20 mouse cellular contexts compared by ENCODE assay signal in genomic region chr14:20442252-20442651, GRCm38 (mm10). TPM values are rescaled to one million over a fixed set of nuclear protein-coding genes. Genes with fewer than 3 reads are reported as not detected.
DNase-seq lines count a peak whose midpoint lies in the region; ATAC-seq lines count a peak whose summit lies in the region.
"Had no signal": no experiment of that assay in that cellular context is flagged by ENCODE, and none has a peak within 500 bp of the region (broad histone marks: within the 10 kb centered on the region; RNA-seq: fewer than 3 reads in every experiment).

No protein-coding gene starts in this region.

- H3K9ac ChIP-seq in kidney, embryonic 15.5 days: no peak overlapping the region
- H3K9ac ChIP-seq in embryonic facial prominence, embryonic 11.5 days (replicated peaks; ENCODE audit: low read length): no peak overlapping the region
- H3K9ac ChIP-seq: forebrain, postnatal 0 days; hindbrain, embryonic 13.5 days; intestine, embryonic 15.5 days; limb, embryonic 12.5 days; liver, embryonic 14.5 days; neural tube, embryonic 13.5 days had no signal

- DNase-seq in embryo, embryonic 10.5 days (ENCODE audit: low spot score): peak; percentile 14
- no peak for DNase-seq in embryo, embryonic 9.5 days (ENCODE audit: extremely low spot score)
- no peak for DNase-seq in kidney, adult 11 months
- peak; percentile 7 for DNase-seq in embryonic facial prominence, embryonic 11.5 days (ENCODE audit: low spot score)
- peak; percentile 72 for DNase-seq in retina, postnatal 7 days (ENCODE audit: low read depth, low spot score)
- DNase-seq in frontal cortex, postnatal 25 days (ENCODE audit: low spot score in 2 of 2): no peak
- DNase-seq: B cell, adult 2 months; cerebellum, adult 11-12 months; cerebellum, postnatal 36 days; forebrain, postnatal 0 days; heart, adult 11 months; kidney, postnatal 25 days; thymus, postnatal 4 days had no signal

- H3K4me1 ChIP-seq in kidney, embryonic 15.5 days: no peaks in the 10 kb centered on the region
- no peaks in the 10 kb centered on the region for H3K4me1 ChIP-seq in embryonic facial prominence, embryonic 11.5 days (ENCODE audit: control insufficient read depth, insufficient read depth, low read length)
- H3K4me1 ChIP-seq: hindbrain, embryonic 13.5 days; intestine, embryonic 15.5 days; limb, embryonic 12.5 days; neural tube, embryonic 13.5 days had no signal

- no peaks in the 10 kb centered on the region for H3K36me3 ChIP-seq in kidney, embryonic 15.5 days
- no peaks in the 10 kb centered on the region for H3K36me3 ChIP-seq in embryonic facial prominence, embryonic 11.5 days (replicated peaks; ENCODE audit: control insufficient read depth, insufficient read depth, low read depth, low read length)
- H3K36me3 ChIP-seq: hindbrain, embryonic 13.5 days; intestine, embryonic 15.5 days; limb, embryonic 12.5 days; neural tube, embryonic 13.5 days had no signal

- WGBS in kidney, embryonic 15.5 days: 54% methylated on average over 17 of the region's 17 CpGs
- WGBS in embryonic facial prominence, embryonic 11.5 days: 60% methylated on average over 17 of the region's 17 CpGs

- peak overlapping the region; percentile 28 for H3K4me2 ChIP-seq in kidney, embryonic 15.5 days
- H3K4me2 ChIP-seq in embryonic facial prominence, embryonic 11.5 days (ENCODE audit: low read depth, low read length): no peak overlapping the region
- H3K4me2 ChIP-seq: hindbrain, embryonic 13.5 days; intestine, embryonic 15.5 days; limb, embryonic 12.5 days; neural tube, embryonic 13.5 days had no signal

- no peaks in the 10 kb centered on the region for H3K9me3 ChIP-seq in kidney, embryonic 15.5 days (replicated peaks)
- H3K9me3 ChIP-seq in embryonic facial prominence, embryonic 11.5 days (replicated peaks; ENCODE audit: control insufficient read depth, low read length): no peaks in the 10 kb centered on the region
- H3K9me3 ChIP-seq: hindbrain, embryonic 13.5 days; intestine, embryonic 15.5 days; limb, embryonic 12.5 days; neural tube, embryonic 13.5 days had no signal

- H3K27me3 ChIP-seq in kidney, embryonic 15.5 days: no peaks in the 10 kb centered on the region
- no peaks in the 10 kb centered on the region for H3K27me3 ChIP-seq in embryonic facial prominence, embryonic 11.5 days (ENCODE audit: control insufficient read depth, insufficient read depth, low read length)
- H3K27me3 ChIP-seq: hindbrain, embryonic 13.5 days; intestine, embryonic 15.5 days; limb, embryonic 12.5 days; neural tube, embryonic 13.5 days had no signal

- no peak overlapping the region for H3K27ac ChIP-seq in kidney, embryonic 15.5 days
- H3K27ac ChIP-seq in embryonic facial prominence, embryonic 11.5 days (replicated peaks; ENCODE audit: low read depth, low read length): no peak overlapping the region
- H3K27ac ChIP-seq: hindbrain, embryonic 13.5 days; intestine, embryonic 15.5 days; left cerebral cortex, adult 2 months; limb, embryonic 12.5 days; liver, embryonic 14.5 days; neural tube, embryonic 13.5 days had no signal

- no peak overlapping the region for H3K4me3 ChIP-seq in kidney, embryonic 15.5 days (replicated peaks)
- no peak overlapping the region for H3K4me3 ChIP-seq in embryonic facial prominence, embryonic 11.5 days (ENCODE audit: low read depth, low read length)
- H3K4me3 ChIP-seq: hindbrain, embryonic 13.5 days; intestine, embryonic 15.5 days; left cerebral cortex, adult 2 months; limb, embryonic 12.5 days; neural tube, embryonic 13.5 days had no signal

- no peak; the same call in 1 of the 2 replicates for ATAC-seq in kidney, embryonic 15.5 days (replicated peaks; ENCODE audit: low FRiP score)
- no peak for ATAC-seq in embryonic facial prominence, embryonic 11.5 days (replicated peaks; ENCODE audit: insufficient number of reproducible peaks, low FRiP score, low TSS enrichment, low read depth)
- ATAC-seq: forebrain, postnatal 0 days; intestine, embryonic 15.5 days had no signal

RNA-seq across cellular contexts. Expression of gene Cfap70, which starts 9.8 kb away (rescaled TPM):
- polyA plus RNA-seq in kidney, embryonic 15.5 days (2015; fragmentation: Nextera tagmentation; extraction: Ambion mirVana): 0.50 and 0.82 TPM in 2 replicates
- polyA plus RNA-seq in embryonic facial prominence, embryonic 11.5 days (2014; fragmentation: Nextera tagmentation; extraction: Ambion mirVana): 0.31 and 0.46 TPM in 2 replicates

RNA-seq across cellular contexts. Expression of gene Anxa7, which starts 37.7 kb away (rescaled TPM):
- polyA plus RNA-seq in kidney, embryonic 15.5 days (2015; fragmentation: Nextera tagmentation; extraction: Ambion mirVana): 38.3 and 39.9 TPM in 2 replicates
- 27.8 and 30.0 TPM in 2 replicates for polyA plus RNA-seq in embryonic facial prominence, embryonic 11.5 days (2014; fragmentation: Nextera tagmentation; extraction: Ambion mirVana)

RNA-seq across cellular contexts. Expression of gene Mrps16, which starts 48.8 kb away (rescaled TPM):
- polyA plus RNA-seq in kidney, embryonic 15.5 days (2015; fragmentation: Nextera tagmentation; extraction: Ambion mirVana): 96.5 and 97.3 TPM in 2 replicates
- 73.3 and 79.5 TPM in 2 replicates for polyA plus RNA-seq in embryonic facial prominence, embryonic 11.5 days (2014; fragmentation: Nextera tagmentation; extraction: Ambion mirVana)

RNA-seq across cellular contexts. Expression of gene Dnajc9, which starts 53.5 kb away (rescaled TPM):
- polyA plus RNA-seq in kidney, embryonic 15.5 days (2015; fragmentation: Nextera tagmentation; extraction: Ambion mirVana): 180 and 183 TPM in 2 replicates
- polyA plus RNA-seq in embryonic facial prominence, embryonic 11.5 days (2014; fragmentation: Nextera tagmentation; extraction: Ambion mirVana): 251 and 274 TPM in 2 replicates

RNA-seq across cellular contexts. Expression of gene Mss51, which starts 54.4 kb away (rescaled TPM):
- 0.63 and 1.0 TPM in 2 replicates for polyA plus RNA-seq in kidney, embryonic 15.5 days (2015; fragmentation: Nextera tagmentation; extraction: Ambion mirVana)
- polyA plus RNA-seq in embryonic facial prominence, embryonic 11.5 days (2014; fragmentation: Nextera tagmentation; extraction: Ambion mirVana): 0.53 and 0.66 TPM in 2 replicates
- polyA plus RNA-seq: forebrain, postnatal 0 days had no signal

Comparison
In these comparisons a context has a peak if more than half of its experiments do, and no peak if none do; other contexts are left out.
1. DNase-seq: peak in embryo, embryonic 10.5 days (single experiment), embryonic facial prominence, embryonic 11.5 days (single experiment) and retina, postnatal 7 days (single experiment); none in embryo, embryonic 9.5 days (single experiment), kidney, adult 11 months (single experiment) and frontal cortex, postnatal 25 days (0 of 2).